Mouse (Mus musculus) stomach, embryonic 14.5 days (tissue): ENCODE measurements around the gene Serping1. TPM values are rescaled to one million over a fixed set of nuclear protein-coding genes. Genes with fewer than 3 reads are reported as not detected.
A peak's percentile ranks its signal among the peaks of the same experiment; 100 is the strongest.

ENCODE experiments used
- ATAC-seq: fragments of 200-750 bp; cut with Nextera tagmentation; 2 replicates; pipeline ENCODE4 v1.8.0; 2017; ENCODE audit warnings: low read depth, moderate TSS enrichment; ENCODE audit not compliant: insufficient number of reproducible peaks, insufficient read depth, low FRiP score
- H3K27ac ChIP-seq: fragments of 300-500 bp; sonication (generic); 2 replicates; pipeline ENCODE4 v1.5.1; 2014; ENCODE audit warnings: mild to moderate bottlenecking, low read length, moderate library complexity, mixed read lengths
- H3K27me3 ChIP-seq: fragments of 300-500 bp; sonication (generic); 2 replicates; pipeline ENCODE4 v1.6.1; 2014; ENCODE audit warnings: low read length, control low read depth, mixed read lengths; ENCODE audit not compliant: control insufficient read depth, insufficient read depth
- H3K36me3 ChIP-seq: fragments of 300-500 bp; sonication (generic); 2 replicates; pipeline ENCODE4 v1.6.1; 2014; ENCODE audit warnings: mild to moderate bottlenecking, control low read depth, low read length, moderate library complexity, mixed read lengths; ENCODE audit not compliant: control insufficient read depth, insufficient read depth
- H3K4me1 ChIP-seq: fragments of 300-500 bp; sonication (generic); 2 replicates; pipeline ENCODE4 v1.6.1; 2014; ENCODE audit warnings: low read length, control low read depth, mixed read lengths; ENCODE audit not compliant: control insufficient read depth, insufficient read depth
- H3K4me2 ChIP-seq: fragments of 300-500 bp; sonication (generic); replicated peaks from 2 replicates; pipeline ENCODE4 v1.6.1; 2014; ENCODE audit warnings: low read depth, low read length, control low read depth
- H3K4me3 ChIP-seq: fragments of 300-500 bp; sonication (generic); 2 replicates; pipeline ENCODE4 v1.5.1; 2014; ENCODE audit warnings: low read depth, low read length, control low read depth
- H3K9ac ChIP-seq: fragments of 300-500 bp; sonication (generic); replicated peaks from 2 replicates; pipeline ENCODE4 v1.6.1; 2014; ENCODE audit warnings: low read depth, mild to moderate bottlenecking, control low read depth, low read length, moderate library complexity, mixed read lengths
- H3K9me3 ChIP-seq: fragments of 300-500 bp; sonication (generic); 2 replicates; pipeline ENCODE4 v1.6.1; 2016; ENCODE audit warnings: low read depth, low read length, control low read depth; ENCODE audit not compliant: control insufficient read depth
- WGBS: fragments of 180-500 bp; shearing (Covaris S2); extraction: QIAGEN DNeasy Blood & Tissue Kit; methylation state at CpG from one replicate; pipeline ENCODE4 v1.1.7; 2014; 5-methylcytosine and 5-hydroxymethylcytosine counted together
- polyA plus RNA-seq: library from polyadenylated mRNA; unstranded; fragments of >200 nt; fragmentation: Nextera tagmentation; extraction: Ambion mirVana; gene quantifications from 2 replicates; pipeline ENCODE4 v1.2.1, GENCODE M21; 2014

The Serping1 gene
- 84.2 and 93.7 TPM in 2 replicates for polyA plus RNA-seq

DNA sequence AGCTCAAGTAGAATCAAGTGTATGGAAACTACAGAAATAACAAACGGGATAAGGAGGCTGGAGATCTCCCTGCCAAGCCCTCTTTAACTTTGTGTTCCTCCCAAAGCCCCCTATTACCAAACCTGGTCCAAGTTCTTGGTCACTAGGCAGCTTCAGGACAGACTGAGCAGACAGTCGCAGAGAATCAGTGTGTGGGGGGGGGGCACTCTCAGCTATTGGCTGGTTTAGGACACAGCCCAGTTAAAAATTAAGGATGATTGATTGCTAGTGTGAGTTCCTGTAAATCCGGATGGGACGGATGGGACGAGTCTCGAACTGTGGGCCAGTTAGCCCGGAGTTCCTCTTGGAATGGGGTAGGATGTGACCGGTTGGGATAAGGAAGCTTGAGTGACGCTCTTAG, at the start of gene Serping1:
Serping1 (minus strand) TSS at position 204 of the 400 bp plus-strand sequence.
- WGBS, result 35% methylated on average over 9 of the region's 9 CpGs
- H3K27ac ChIP-seq, result peak within 1 kb of the TSS; percentile 72

DNA sequence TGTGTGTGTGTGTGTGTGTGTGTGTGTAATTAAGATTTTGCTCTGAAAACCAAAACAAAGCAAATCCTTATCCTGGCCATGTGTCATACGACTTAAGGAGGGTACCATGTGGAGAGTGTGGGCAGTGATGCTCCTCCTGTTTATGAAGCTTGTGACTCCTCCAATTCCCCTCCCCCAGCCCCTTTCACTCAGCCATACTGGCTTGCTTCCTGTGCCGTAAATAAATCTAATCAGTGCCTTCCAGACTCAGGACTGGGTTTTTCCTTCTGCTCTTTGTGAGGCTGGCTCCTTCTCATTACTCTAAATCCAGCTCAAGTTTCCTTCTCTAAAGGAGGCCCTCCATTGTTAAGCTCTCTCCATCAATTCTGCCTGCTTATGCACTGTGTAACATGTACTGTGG, 48.0 kb upstream of the Serping1 start:
- H3K36me3 ChIP-seq, result no peaks in the 10 kb centered on the region
- no peaks in the 10 kb centered on the region for H3K9me3 ChIP-seq
- no peak overlapping the region for H3K4me2 ChIP-seq
- H3K4me1 ChIP-seq, result 0 out of 2 replicates have a peak, but pooled peaks cover 4% of the 10 kb centered on the region
- H3K27me3 ChIP-seq, result no peaks in the 10 kb centered on the region
- H3K4me3 ChIP-seq, result no peak overlapping the region
- no peak overlapping the region for H3K27ac ChIP-seq
- H3K9ac ChIP-seq, result no peak overlapping the region
- no peak for ATAC-seq
- 36% methylated on average over 2 of the region's 2 CpGs for WGBS

More for the DNA sequence above, at the start of gene Serping1:
- H3K36me3 ChIP-seq, result no peaks in the 10 kb centered on the region
- ATAC-seq, result 0 out of 2 replicates have a peak, but pooled peaks have one; percentile 12
- no peaks in the 10 kb centered on the region for H3K9me3 ChIP-seq
- H3K4me1 ChIP-seq, result peaks cover 10% of the 10 kb centered on the region
- peak within 1 kb of the TSS; percentile 22 for H3K4me3 ChIP-seq
- no peak within 1 kb of the TSS; the same call in 1 of the 2 replicates for H3K9ac ChIP-seq
- H3K4me2 ChIP-seq, result peak within 1 kb of the TSS; percentile 52
- H3K27me3 ChIP-seq, result no peaks in the 10 kb centered on the region

DNA sequence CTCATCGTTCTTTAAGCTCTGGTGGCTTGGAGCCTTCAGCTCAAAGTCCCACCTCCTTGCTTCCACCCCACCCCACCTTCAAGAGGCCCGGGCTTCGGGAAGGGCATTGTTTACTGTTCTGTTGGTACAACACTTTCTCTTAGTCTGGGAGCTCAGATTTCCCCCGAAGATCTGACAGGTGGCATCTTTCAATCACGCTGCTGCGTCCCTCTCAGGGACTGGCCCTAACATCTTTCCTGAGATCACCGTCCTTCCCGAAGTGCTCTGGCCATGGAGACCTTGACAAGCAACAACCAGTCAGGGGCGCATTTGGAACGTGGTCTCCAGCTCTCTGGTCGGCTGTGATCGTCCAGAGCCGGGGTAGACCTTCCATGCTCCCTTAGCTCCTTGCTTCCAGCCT, 47.3 kb upstream of the Serping1 start, which contains the start of gene Smtnl1:
Smtnl1 (minus strand) TSS at position 101 of the 400 bp plus-strand sequence.
- Histone ChIP-seq H3K27ac (no peak within 1 kb of the TSS), H3K9ac (no peak within 1 kb of the TSS), H3K4me3 (no peak within 1 kb of the TSS), H3K27me3 (no peaks in the 10 kb centered on the region), H3K4me2 (no peak within 1 kb of the TSS), H3K9me3 (no peaks in the 10 kb centered on the region), H3K4me1 (0 out of 2 replicates have a peak, but pooled peaks cover 1% of the 10 kb centered on the region), H3K36me3 (no peaks in the 10 kb centered on the region)
- ATAC-seq, result no peak
- WGBS, result 45% methylated on average over 13 of the region's 13 CpGs

DNA sequence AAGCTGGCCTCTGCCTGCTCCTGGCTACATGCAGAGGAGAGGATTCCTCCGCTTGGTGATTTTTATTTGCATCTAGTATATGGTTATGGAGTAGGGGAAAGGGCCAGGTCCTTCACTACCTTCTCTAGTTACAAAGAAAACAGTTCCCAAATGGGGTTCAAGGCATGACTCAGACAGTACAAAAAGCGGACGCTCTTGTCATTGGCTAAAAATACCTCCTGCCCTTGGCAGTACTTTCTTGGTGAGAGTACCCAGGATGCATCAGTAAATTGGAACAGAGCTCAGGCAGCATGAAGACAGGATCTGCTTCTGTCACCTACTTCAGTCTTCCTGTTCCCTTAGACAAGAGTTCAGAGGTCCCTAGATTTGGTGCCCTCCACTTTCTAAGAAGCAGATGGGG, 44.6 kb upstream of the Serping1 start:
- Histone ChIP-seq H3K27me3 (no peaks in the 10 kb centered on the region), H3K4me3 (no peak overlapping the region), H3K4me1 (no peaks in the 10 kb centered on the region), H3K36me3 (no peaks in the 10 kb centered on the region), H3K4me2 (no peak overlapping the region), H3K27ac (no peak overlapping the region), H3K9me3 (no peaks in the 10 kb centered on the region), H3K9ac (no peak overlapping the region)
- WGBS, result 59% methylated on average over 3 of the region's 3 CpGs
- ATAC-seq, result no peak

DNA sequence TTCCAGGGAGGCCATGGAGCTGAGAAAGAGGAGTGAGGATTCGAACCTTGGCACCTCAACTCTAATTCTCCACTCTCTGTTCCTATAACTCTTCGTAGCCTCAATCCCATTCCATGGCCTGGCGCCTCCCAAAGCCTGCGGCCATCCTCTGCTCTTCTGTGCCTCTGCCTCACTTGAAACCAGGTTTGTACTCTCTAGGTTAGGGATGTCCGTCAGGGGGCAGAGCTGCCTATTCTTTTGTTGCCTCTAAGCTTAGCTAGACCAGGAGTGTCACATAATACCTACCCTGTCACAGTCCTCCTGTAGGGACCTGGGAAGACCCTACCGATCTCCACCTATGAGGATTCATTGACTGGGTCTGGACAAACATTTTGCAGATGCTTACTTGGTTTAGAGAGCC, 37.4 kb upstream of the Serping1 start:
- Histone ChIP-seq H3K27me3 (no peaks in the 10 kb centered on the region), H3K27ac (no peak overlapping the region), H3K4me3 (no peak overlapping the region), H3K9ac (no peak overlapping the region), H3K4me2 (no peak overlapping the region), H3K36me3 (no peaks in the 10 kb centered on the region; the same call in 1 of the 2 replicates), H3K9me3 (no peaks in the 10 kb centered on the region), H3K4me1 (no peaks in the 10 kb centered on the region)
- WGBS, result 76% methylated on average over 6 of the region's 6 CpGs
- ATAC-seq, result no peak

DNA sequence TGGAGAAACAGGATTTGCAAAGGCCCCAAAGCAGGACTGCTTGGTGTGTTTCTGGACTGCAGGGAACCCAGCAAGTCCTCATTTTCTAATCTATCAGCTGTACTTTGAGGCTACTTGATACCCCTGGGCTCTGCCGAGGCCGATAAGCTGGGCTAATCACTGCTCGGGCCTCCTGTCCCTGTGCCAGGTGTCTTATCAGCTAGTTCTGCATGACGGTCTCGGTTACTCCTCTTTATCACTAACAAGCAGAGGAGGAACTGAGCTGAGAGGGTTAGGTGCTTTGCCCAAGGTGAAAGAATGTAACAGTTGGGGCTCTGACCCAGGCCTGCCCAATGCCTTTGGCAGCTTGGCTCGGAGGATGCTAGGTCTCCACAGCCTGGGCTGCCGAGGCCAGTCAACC, 36.6 kb upstream of the Serping1 start:
- H3K27ac ChIP-seq, result no peak overlapping the region
- WGBS, result 62% methylated on average over 7 of the region's 7 CpGs
- H3K4me3 ChIP-seq, result no peak overlapping the region
- no peaks in the 10 kb centered on the region; the same call in 1 of the 2 replicates for H3K36me3 ChIP-seq
- ATAC-seq, result peak; percentile 67; the same call in 1 of the 2 replicates
- H3K9ac ChIP-seq, result no peak overlapping the region
- no peak overlapping the region for H3K4me2 ChIP-seq
- H3K9me3 ChIP-seq, result no peaks in the 10 kb centered on the region
- H3K4me1 ChIP-seq, result no peaks in the 10 kb centered on the region
- H3K27me3 ChIP-seq, result no peaks in the 10 kb centered on the region

DNA sequence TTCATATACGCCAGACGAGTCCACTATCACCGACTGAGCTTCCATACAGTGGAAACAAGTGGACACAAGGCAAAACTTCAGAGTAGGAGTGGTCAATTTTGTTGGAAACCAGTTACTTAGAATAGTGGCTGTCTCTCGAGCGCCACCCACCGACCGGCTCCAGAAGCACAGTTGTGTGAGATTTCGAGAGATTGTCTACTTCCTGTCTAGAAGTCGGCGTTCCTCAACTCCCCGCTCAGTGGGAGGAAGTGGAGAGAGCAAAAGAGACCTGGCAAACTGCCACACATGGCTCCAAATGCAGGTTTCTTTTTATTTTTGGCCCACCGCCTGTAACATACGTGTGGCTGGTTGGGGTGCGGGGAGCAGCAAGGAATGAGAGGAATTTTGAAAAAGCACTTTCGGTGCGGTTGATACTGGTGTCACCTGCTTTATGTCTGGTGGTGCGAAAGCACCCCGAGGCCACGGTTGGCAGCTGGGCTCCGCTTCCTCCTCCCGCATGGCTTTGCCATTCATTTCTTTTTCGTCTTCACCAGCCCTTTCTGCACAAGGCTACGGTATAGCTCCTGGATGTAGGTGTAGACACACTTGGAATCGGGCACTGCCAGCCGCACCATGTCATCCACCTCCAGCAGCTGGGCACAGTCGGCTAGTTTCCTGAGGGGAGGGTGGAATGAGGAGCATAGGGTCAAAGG, 35.8 kb upstream of the Serping1 start:
- no peak overlapping the region for H3K9ac ChIP-seq
- WGBS, result 29% methylated on average over 26 of the region's 26 CpGs
- no peaks in the 10 kb centered on the region for H3K4me1 ChIP-seq
- H3K36me3 ChIP-seq, result no peaks in the 10 kb centered on the region; the same call in 1 of the 2 replicates
- peak overlapping the region; percentile 41 for H3K4me2 ChIP-seq
- no peaks in the 10 kb centered on the region for H3K9me3 ChIP-seq
- no peak overlapping the region for H3K27ac ChIP-seq
- H3K27me3 ChIP-seq, result no peaks in the 10 kb centered on the region
- peak; percentile 68; the same call in 1 of the 2 replicates for ATAC-seq
- peak overlapping the region; percentile 12; the same call in 1 of the 2 replicates for H3K4me3 ChIP-seq

DNA sequence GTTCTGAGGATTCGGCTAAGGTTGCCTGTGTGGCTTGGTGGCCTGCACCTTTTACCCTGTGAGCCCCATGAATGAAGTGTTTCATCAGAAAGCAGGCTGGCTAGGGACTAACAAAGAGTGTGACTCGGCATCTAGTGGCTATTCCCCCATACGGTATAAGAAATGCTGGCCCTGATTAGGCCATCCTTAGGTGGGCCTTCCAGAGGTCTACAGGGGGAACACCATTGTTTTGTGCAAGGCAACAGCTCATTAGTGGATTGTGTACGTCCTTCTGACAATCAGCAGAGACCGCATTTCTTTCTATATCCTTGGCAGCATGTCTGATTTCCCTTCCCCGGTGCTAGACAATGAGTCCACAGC, 35.3 kb upstream of the Serping1 start:
- H3K4me1 ChIP-seq, result no peaks in the 10 kb centered on the region
- no peak overlapping the region for H3K4me3 ChIP-seq
- 78% methylated on average over 6 of the region's 6 CpGs for WGBS
- H3K9ac ChIP-seq, result no peak overlapping the region
- H3K4me2 ChIP-seq, result peak overlapping the region; percentile 41
- no peak for ATAC-seq
- no peaks in the 10 kb centered on the region for H3K27me3 ChIP-seq
- no peak overlapping the region for H3K27ac ChIP-seq
- H3K36me3 ChIP-seq, result no peaks in the 10 kb centered on the region; the same call in 1 of the 2 replicates
- no peaks in the 10 kb centered on the region for H3K9me3 ChIP-seq
